Mouse (Mus musculus) Patski (cell line): ENCODE results near the gene Vmn2r5. TPM values are rescaled to one million over a fixed set of nuclear protein-coding genes. Genes with fewer than 3 reads are reported as not detected.
"Not testable (repeated sequence)": the region's sequence is repeated elsewhere in the genome, so short reads cannot be mapped to it uniquely, and the experiment has no call there.

Experiments
- ATAC-seq: fragments of 100-300 bp; one replicate; pipeline ENCODE4 v1.8.0; 2021
- CTCF ChIA-PET: fragments of 350-600 bp; sonication (Branson Sonifier 250); formaldehyde crosslinking; loops from one replicate; lab custom pipeline; 2022; ENCODE audit warnings: inconsistent platforms; lab: Charles Lee
- POLR2A ChIA-PET: fragments of 350-600 bp; sonication (Branson Sonifier 250); formaldehyde crosslinking; loops from one replicate; lab custom pipeline; 2022; ENCODE audit warnings: antibody characterized with exemption, inconsistent platforms; lab: Charles Lee
- DNase-seq: peaks from one replicate; pipeline ENCODE4 v3.0.0-alpha.2; 2011; ENCODE audit warnings: low read depth, low spot score
- H3K27me3 ChIP-seq: fragments of 371-371 bp; one replicate; pipeline ENCODE4 v1.5.1; 2021
- in situ Hi-C: fragments of 300-500 bp; cut with MboI; formaldehyde crosslinking; loops from 3 replicates; pipeline ENCODE4 v1.11.1; 2018; ENCODE audit warnings: low pct_unique_long_range_greater_than_20kb, mixed read lengths
- polyA plus RNA-seq: library from polyadenylated mRNA; unstranded; gene quantifications from one replicate; pipeline ENCODE4 v1.2.3, GENCODE M21; 2021

Vmn2r5 gene
- polyA plus RNA-seq, result not detected

DNA sequence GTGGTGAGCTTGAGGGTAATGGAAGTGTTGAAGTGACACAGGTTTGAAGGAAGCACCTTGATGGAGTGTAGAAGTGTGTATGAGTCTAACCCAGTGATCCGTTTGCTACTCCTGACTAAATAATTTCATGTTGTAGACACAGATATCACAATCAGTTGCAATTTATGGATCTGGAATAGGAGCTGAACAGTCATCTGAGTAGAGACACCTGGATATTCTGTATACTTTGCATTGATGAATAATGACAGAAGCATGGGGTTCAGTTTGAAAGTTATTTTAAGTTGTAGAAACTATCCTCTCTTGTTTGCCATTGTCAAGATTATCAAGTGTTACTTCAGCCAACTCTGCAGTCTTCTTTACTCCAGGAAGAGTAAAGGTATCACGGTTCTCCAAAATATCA is at the start of gene Vmn2r5:
Vmn2r5 (minus strand) TSS at position 101 of the 400 bp plus-strand sequence.
- CTCF ChIA-PET, in situ Hi-C loops, DNase-seq, POLR2A ChIA-PET, H3K27me3 ChIP-seq, ATAC-seq: not testable (repeated sequence)

DNA sequence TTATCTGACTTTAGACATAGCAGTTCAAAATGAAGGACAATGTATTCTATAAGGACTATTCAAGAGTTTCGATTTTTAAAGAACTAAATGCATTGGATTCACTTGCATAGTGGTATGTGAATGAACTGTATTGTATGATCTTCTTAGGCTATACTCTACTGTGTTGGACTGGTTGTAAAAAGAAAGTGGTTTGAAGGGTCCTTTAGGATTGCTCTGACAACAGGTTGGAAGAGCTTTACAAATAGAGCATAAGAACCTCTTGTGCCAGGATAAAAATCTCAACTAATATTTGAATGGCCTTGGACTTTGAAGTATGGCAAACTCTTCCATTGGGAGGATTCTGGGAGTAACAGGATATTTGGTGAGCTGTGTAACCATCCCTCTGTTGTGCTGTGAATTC is 13.9 kb upstream of the Vmn2r5 start:
- CTCF ChIA-PET, POLR2A ChIA-PET, H3K27me3 ChIP-seq, in situ Hi-C loops, DNase-seq, ATAC-seq: not testable (repeated sequence)

Other genes with a start within 250 kb of the Vmn2r5 start
- 0.01 TPM for gene Vmn2r3, start 220.1 kb downstream of the Vmn2r5 start, polyA plus RNA-seq
- not detected for gene Vmn2r4, start 94.5 kb downstream of the Vmn2r5 start, polyA plus RNA-seq
- gene Vmn2r6, start 56.0 kb upstream of the Vmn2r5 start, polyA plus RNA-seq, result not detected